Mouse (Mus musculus): Measurements from ENCODE around the gene Psg20.
"Not testable (repeated sequence)": the region's sequence is repeated elsewhere in the genome, so short reads cannot be mapped to it uniquely, and the experiment has no call there.

Psg20 gene

GRCm38 (mm10) chr7:18686085-18686484, at the start of gene Psg20:
TSS of gene Psg20 (minus strand) at chr7:18686185.
- no peak for DNase-seq (ENCODE audit: low spot score in 2 of 2)

- DNase-seq (ENCODE audit: low spot score in 2 of 2): no peak
Observed at GRCm38 (mm10) chr7:18734451-18734850, 48.5 kb upstream of the Psg20 start.

GRCm38 (mm10) chr7:18733111-18733510, 47.1 kb upstream of the Psg20 start:
- DNase-seq (ENCODE audit: low spot score in 2 of 2): no peak

GRCm38 (mm10) chr7:18728391-18728790, 42.4 kb upstream of the Psg20 start:
- no peak for DNase-seq (ENCODE audit: low spot score in 2 of 2)

GRCm38 (mm10) chr7:18725931-18726330, 39.9 kb upstream of the Psg20 start:
- not testable (repeated sequence) for DNase-seq (ENCODE audit: low spot score in 2 of 2)

- no peak for DNase-seq (ENCODE audit: low spot score in 2 of 2)
Observed at GRCm38 (mm10) chr7:18724001-18724400, 38.0 kb upstream of the Psg20 start.

GRCm38 (mm10) chr7:18717790-18718189, 31.8 kb upstream of the Psg20 start, which contains the start of gene Psg22:
TSS of gene Psg22 (plus strand) at chr7:18718090.
- DNase-seq (ENCODE audit: low spot score in 2 of 2): no peak

- no peak for DNase-seq (ENCODE audit: low spot score in 2 of 2)
Observed at GRCm38 (mm10) chr7:18715546-18715945, 29.6 kb upstream of the Psg20 start.

- DNase-seq (ENCODE audit: low spot score in 2 of 2): no peak
Observed at GRCm38 (mm10) chr7:18710846-18711245, 24.9 kb upstream of the Psg20 start.

- DNase-seq (ENCODE audit: low spot score in 2 of 2): not testable (repeated sequence)
Observed at GRCm38 (mm10) chr7:18710331-18710730, 24.3 kb upstream of the Psg20 start.

GRCm38 (mm10) chr7:18685586-18685985, 399 bp downstream of the Psg20 start:
- no peak for DNase-seq (ENCODE audit: low spot score in 2 of 2)

- DNase-seq (ENCODE audit: low spot score in 2 of 2): no peak
Observed at GRCm38 (mm10) chr7:18679772-18680171, 6.2 kb downstream of the Psg20 start.

GRCm38 (mm10) chr7:18656625-18657024, 29.4 kb downstream of the Psg20 start, which contains the start of gene Psg21:
TSS of gene Psg21 (minus strand) at chr7:18656725.
- DNase-seq (ENCODE audit: low spot score in 2 of 2): not testable (repeated sequence)

- DNase-seq (ENCODE audit: low spot score in 2 of 2): not testable (repeated sequence)
Observed at GRCm38 (mm10) chr7:18626921-18627320, 59.1 kb downstream of the Psg20 start.

Data from natural killer cell, adult 2 months (primary cell).